Mouse (Mus musculus) hindbrain, embryonic 11.5 days (tissue): ENCODE results near the gene Lrrc1. TPM values are rescaled to one million over a fixed set of nuclear protein-coding genes. Genes with fewer than 3 reads are reported as not detected.

Source experiments
- ATAC-seq: fragments of 200-750 bp; cut with Nextera tagmentation; 2 replicates; pipeline ENCODE4 v1.8.0; 2017; ENCODE audit warnings: mild to moderate bottlenecking, moderate TSS enrichment, moderate library complexity; ENCODE audit not compliant: low FRiP score
- DNase-seq: peaks from one replicate; pipeline ENCODE4 v3.0.0-alpha.2; 2015; ENCODE audit warnings: low spot score
- H3K27ac ChIP-seq: fragments of 300-500 bp; sonication (generic); 2 replicates; pipeline ENCODE4 v1.5.1; 2014; ENCODE audit warnings: mild to moderate bottlenecking, low read depth, low read length
- H3K27me3 ChIP-seq: fragments of 300-500 bp; sonication (generic); 2 replicates; pipeline ENCODE4 v1.6.1; 2014; ENCODE audit warnings: mild to moderate bottlenecking, low read length, moderate library complexity, mixed read lengths; ENCODE audit not compliant: control insufficient read depth, insufficient read depth
- H3K36me3 ChIP-seq: fragments of 300-500 bp; sonication (generic); 2 replicates; pipeline ENCODE4 v1.6.1; 2014; ENCODE audit warnings: mild to moderate bottlenecking, low read length, moderate library complexity, mixed read lengths; ENCODE audit not compliant: control insufficient read depth, insufficient read depth
- H3K4me1 ChIP-seq: fragments of 300-500 bp; sonication (generic); replicated peaks from 2 replicates; pipeline ENCODE4 v1.6.1; 2014; ENCODE audit warnings: low read length, mixed read lengths; ENCODE audit not compliant: control insufficient read depth, insufficient read depth
- H3K4me2 ChIP-seq: fragments of 300-500 bp; sonication (generic); replicated peaks from 2 replicates; pipeline ENCODE4 v1.6.1; 2014; ENCODE audit warnings: mild to moderate bottlenecking, low read depth, low read length
- H3K4me3 ChIP-seq: fragments of 300-500 bp; sonication (generic); 2 replicates; pipeline ENCODE4 v1.5.1; 2014; ENCODE audit warnings: low read depth, low read length
- H3K9ac ChIP-seq: fragments of 300-500 bp; sonication (generic); 2 replicates; pipeline ENCODE4 v1.6.1; 2014; ENCODE audit warnings: low read depth, low read length
- H3K9me3 ChIP-seq: fragments of 300-500 bp; sonication (generic); 2 replicates; pipeline ENCODE4 v1.6.1; 2016; ENCODE audit warnings: low read length; ENCODE audit not compliant: control insufficient read depth
- WGBS: fragments of 180-500 bp; shearing (Covaris S2); extraction: QIAGEN DNeasy Blood & Tissue Kit; methylation state at CpG from one replicate; pipeline ENCODE4 v1.1.7; 2014; 5-methylcytosine and 5-hydroxymethylcytosine counted together
- polyA plus RNA-seq: library from polyadenylated mRNA; unstranded; fragments of >200 nt; fragmentation: Nextera tagmentation; extraction: Ambion mirVana; gene quantifications from 2 replicates; pipeline ENCODE4 v1.2.1, GENCODE M21; 2014

Lrrc1 gene
- polyA plus RNA-seq, 1 experiment from 2014 or later, result 10.2 TPM

DNA sequence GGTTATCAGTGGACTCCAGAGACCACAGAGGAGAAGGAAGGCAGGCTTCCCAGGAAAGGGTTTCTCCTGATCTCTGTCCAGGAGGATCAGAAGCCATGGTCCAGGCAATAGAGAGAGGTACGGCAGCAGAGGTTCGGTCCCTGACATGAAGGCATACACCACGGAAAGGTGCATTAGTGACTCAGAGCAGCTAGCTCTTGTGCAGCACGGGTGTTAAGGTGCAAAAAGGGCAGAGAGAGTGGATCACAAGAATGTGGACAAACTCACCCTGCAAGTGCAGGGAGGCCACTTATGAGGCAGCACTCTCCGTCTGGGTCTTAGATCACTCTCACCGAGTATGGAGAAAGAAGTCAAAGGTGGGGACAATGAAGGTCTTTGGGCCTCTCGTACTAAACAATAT lies 7.8 kb downstream of the Lrrc1 start:
- DNase-seq (no peak), ATAC-seq (no peak)
- Histone ChIP-seq H3K27me3 (no peaks in the 10 kb centered on the region), H3K9ac (no peak overlapping the region), H3K9me3 (no peaks in the 10 kb centered on the region), H3K27ac (no peak overlapping the region), H3K4me2 (no peak overlapping the region), H3K36me3 (no peaks in the 10 kb centered on the region), H3K4me1 (no peaks in the 10 kb centered on the region; the same call in 1 of the 2 replicates), H3K4me3 (no peak overlapping the region)
- 86% methylated on average over 7 of the region's 7 CpGs for WGBS

DNA sequence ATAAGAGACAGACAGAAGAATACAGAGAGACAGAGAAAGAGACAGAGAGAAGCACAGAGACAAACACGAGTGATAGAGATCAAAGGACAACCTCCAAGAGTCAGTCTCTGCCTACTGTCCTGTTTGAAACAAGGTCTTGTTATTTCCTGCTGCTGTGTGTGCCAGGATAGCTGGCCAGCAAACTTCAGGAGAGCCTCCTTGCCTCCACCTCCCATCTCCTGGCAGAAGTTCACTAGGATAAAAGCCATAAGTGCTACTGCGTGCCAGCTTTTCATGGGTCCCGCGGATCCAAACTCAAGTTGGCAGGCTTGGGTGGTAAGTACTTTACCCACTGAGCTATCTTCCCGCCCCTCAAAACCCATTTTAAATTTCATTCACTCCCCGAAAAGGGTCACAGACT lies 8.4 kb downstream of the Lrrc1 start:
- no peak overlapping the region for H3K4me3 ChIP-seq
- H3K27ac ChIP-seq, result no peak overlapping the region
- H3K27me3 ChIP-seq, result no peaks in the 10 kb centered on the region
- DNase-seq, result no peak
- H3K9me3 ChIP-seq, result no peaks in the 10 kb centered on the region
- no peak overlapping the region for H3K4me2 ChIP-seq
- H3K4me1 ChIP-seq, result no peaks in the 10 kb centered on the region; the same call in 1 of the 2 replicates
- H3K9ac ChIP-seq, result no peak overlapping the region
- no peaks in the 10 kb centered on the region for H3K36me3 ChIP-seq
- ATAC-seq, result no peak
- WGBS, result 81% methylated on average over 6 of the region's 6 CpGs

DNA sequence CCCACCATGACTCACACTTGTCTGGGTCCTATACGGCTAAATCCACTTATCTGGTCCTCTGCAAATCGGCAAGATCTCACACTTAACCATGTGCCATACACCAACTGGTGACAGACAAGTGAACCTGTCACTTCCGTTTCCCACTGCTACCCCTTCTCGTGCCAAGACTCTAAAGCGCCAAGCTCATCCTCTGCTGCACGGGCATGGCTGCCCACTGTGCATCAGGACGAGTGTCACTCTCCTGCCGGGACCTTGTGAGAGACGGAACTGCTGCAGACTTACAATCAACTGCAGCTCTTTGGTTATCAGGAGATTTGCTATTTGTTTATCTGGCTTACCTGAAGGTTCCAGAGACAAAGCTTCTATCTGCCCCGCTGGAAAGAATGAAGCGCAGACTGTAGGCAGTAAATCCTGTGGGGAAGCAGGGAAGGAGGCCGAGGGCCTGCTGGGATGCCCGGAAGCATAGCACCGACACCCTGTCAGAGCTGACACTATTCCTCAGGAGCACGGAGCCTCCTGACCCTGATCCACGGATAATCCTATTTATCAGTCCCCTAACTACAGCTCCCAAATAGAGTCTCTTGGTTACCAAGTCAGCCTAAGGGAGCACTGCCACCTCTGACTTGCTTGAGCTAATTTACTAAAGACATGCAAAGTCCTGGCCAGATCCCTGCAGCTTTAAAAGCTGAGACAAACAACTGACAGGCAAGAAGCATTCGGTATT lies 9.5 kb downstream of the Lrrc1 start:
- no peaks in the 10 kb centered on the region for H3K9me3 ChIP-seq
- 37% methylated on average over 17 of the region's 17 CpGs for WGBS
- H3K27me3 ChIP-seq, result no peaks in the 10 kb centered on the region
- H3K9ac ChIP-seq, result no peak overlapping the region
- no peak overlapping the region for H3K4me3 ChIP-seq
- no peak for DNase-seq
- ATAC-seq, result no peak
- H3K4me1 ChIP-seq, result no peaks in the 10 kb centered on the region; the same call in 1 of the 2 replicates
- no peak overlapping the region for H3K27ac ChIP-seq
- no peaks in the 10 kb centered on the region for H3K36me3 ChIP-seq
- H3K4me2 ChIP-seq, result no peak overlapping the region

DNA sequence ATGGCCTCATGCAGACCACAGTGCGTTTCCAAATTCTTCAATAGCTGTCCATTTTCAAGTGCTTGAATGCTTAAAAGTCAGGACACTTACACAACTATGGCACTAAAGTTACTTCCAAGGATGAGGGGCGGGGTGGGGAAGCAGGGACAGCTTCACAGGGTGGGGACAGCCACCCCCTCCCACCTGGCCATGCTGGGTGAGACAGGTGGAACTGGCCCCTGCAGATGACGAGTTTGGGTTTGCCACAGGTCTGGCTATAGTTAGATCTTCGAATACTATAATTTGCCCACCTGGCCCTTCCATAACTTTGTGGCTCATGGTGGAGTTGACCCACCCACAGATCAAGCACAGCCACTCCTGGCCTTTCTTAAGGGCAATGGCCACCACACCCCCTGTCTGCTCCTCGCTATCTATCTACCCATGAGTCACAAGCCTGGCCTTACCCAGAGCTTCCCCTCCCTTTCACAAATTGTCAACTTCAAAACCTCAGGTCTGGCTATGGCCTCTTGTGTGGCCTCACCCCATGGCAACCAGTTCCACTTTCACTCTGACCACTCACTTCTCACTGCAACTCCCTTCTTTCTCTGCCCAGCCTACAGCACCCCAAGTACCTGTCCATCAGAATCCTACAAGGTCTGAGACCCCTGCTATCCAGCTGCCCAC lies 16.2 kb downstream of the Lrrc1 start:
- WGBS, result 88% methylated on average over 5 of the region's 5 CpGs
- no peak for DNase-seq
- Histone ChIP-seq H3K36me3 (no peaks in the 10 kb centered on the region), H3K4me2 (no peak overlapping the region), H3K4me1 (no peaks in the 10 kb centered on the region; the same call in 1 of the 2 replicates), H3K27ac (no peak overlapping the region), H3K27me3 (no peaks in the 10 kb centered on the region), H3K9me3 (no peaks in the 10 kb centered on the region), H3K9ac (no peak overlapping the region), H3K4me3 (no peak overlapping the region)
- ATAC-seq, result no peak

DNA sequence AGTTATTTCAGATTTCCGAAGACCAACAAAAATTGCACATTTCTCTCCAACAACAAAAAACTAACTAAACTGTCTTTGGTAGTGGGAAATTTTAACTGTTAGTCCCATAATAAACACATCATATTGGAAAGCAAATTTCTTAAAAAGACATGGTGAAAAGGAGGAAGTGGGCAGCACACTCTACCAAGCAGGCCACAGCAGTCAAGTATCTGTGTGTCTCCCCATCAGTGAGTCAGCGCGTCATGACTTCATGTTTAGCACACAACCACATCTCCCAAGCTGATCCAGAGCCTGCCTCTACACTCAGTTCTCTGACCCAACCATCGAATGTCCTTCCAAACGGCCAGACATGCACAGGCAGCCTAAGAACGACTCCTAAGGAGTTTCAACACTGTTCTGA lies 17.5 kb downstream of the Lrrc1 start:
- no peaks in the 10 kb centered on the region for H3K36me3 ChIP-seq
- no peak overlapping the region for H3K9ac ChIP-seq
- ATAC-seq, result no peak
- H3K27me3 ChIP-seq, result no peaks in the 10 kb centered on the region
- no peak overlapping the region for H3K27ac ChIP-seq
- H3K4me1 ChIP-seq, result no peaks in the 10 kb centered on the region; the same call in 1 of the 2 replicates
- no peak for DNase-seq
- H3K9me3 ChIP-seq, result no peaks in the 10 kb centered on the region
- H3K4me2 ChIP-seq, result no peak overlapping the region
- H3K4me3 ChIP-seq, result no peak overlapping the region
- 81% methylated on average over 6 of the region's 6 CpGs for WGBS

DNA sequence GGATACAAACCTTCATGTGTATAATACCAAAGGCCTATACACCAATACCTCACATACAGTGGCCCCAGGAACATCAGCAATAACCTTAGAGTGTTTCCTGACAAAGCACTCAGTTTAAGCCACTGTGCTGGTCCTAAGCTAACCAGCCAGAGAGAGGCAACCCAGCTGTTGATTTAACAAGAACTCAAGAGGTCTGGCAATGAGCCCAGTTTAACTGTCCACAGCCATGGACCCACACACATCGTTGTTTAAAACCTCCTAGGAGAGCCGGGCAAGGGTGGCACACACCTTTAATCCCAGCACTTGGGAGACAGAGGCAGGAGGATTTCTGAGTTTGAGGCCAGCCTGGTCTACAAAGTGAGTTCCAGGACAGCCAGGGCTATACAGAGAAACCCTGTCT lies 18.0 kb downstream of the Lrrc1 start:
- no peak overlapping the region for H3K27ac ChIP-seq
- H3K4me3 ChIP-seq, result no peak overlapping the region
- H3K9me3 ChIP-seq, result no peaks in the 10 kb centered on the region
- no peaks in the 10 kb centered on the region for H3K36me3 ChIP-seq
- DNase-seq, result no peak
- no peaks in the 10 kb centered on the region for H3K27me3 ChIP-seq
- no peaks in the 10 kb centered on the region; the same call in 1 of the 2 replicates for H3K4me1 ChIP-seq
- 81% methylated on average over 2 of the region's 2 CpGs for WGBS
- H3K9ac ChIP-seq, result no peak overlapping the region
- ATAC-seq, result no peak
- H3K4me2 ChIP-seq, result no peak overlapping the region

DNA sequence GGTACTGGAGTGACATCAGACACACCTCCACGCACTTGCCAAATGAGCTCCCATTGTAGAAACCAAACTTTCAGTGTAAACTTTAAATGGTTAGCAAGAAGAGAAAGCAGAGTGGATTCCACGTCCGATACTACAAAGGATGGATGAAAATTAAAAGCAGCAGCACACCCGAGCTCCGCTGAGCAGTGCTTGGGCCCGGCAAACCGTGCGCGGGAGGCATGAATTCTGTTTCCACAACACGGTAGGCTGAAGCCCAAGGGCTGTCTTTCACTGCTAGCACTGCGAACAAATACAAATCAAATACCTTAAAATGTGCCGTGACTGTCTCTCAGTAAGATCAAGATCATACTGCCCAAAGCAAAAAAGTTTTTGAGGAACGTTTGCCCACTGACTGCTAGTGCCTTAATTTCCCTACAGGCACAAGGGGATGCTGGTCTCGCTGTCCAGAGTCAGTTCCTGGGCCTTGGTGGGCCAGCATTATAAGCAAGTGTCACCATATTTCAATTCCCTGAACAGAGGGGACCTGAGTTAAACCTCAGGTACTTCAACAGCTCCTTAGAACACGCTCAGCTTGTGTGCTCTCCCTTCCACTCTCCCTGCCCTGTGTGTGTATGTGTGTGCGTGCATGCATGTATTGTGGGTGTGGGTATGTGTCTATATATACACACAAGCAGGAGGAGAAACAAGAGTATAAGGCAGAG lies 18.9 kb downstream of the Lrrc1 start:
- Histone ChIP-seq H3K4me2 (no peak overlapping the region), H3K27ac (no peak overlapping the region), H3K4me3 (no peak overlapping the region), H3K27me3 (no peaks in the 10 kb centered on the region), H3K4me1 (no peaks in the 10 kb centered on the region; the same call in 1 of the 2 replicates), H3K9ac (no peak overlapping the region), H3K36me3 (no peaks in the 10 kb centered on the region), H3K9me3 (no peaks in the 10 kb centered on the region)
- 82% methylated on average over 16 of the region's 16 CpGs for WGBS
- ATAC-seq (no peak), DNase-seq (no peak)

DNA sequence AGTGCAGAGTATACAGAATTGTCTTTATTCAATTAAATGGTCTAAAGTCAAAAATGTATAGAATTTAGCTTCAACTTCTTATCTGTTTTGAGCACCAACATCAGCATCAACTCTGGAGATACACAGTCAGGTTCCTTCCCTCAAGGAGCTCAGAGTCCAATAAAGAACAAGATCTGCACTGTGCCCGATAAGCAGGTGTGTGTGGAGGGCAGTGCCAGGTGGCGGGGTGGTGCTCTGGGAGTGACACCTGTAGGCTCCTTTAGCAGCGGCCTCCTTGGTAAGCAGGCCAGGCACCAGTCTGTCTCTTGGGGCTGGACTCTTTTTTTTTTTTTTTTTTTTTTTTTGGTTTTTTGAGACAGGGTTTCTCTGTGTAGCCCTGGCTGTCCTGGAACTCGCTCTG lies 20.9 kb downstream of the Lrrc1 start:
- H3K27me3 ChIP-seq, result no peaks in the 10 kb centered on the region
- no peak overlapping the region for H3K4me3 ChIP-seq
- H3K4me2 ChIP-seq, result no peak overlapping the region
- no peaks in the 10 kb centered on the region for H3K9me3 ChIP-seq
- ATAC-seq (no peak), DNase-seq (no peak)
- H3K9ac ChIP-seq, result no peak overlapping the region
- no peaks in the 10 kb centered on the region; the same call in 1 of the 2 replicates for H3K4me1 ChIP-seq
- no peak overlapping the region for H3K27ac ChIP-seq
- 94% methylated on average over 4 of the region's 4 CpGs for WGBS
- H3K36me3 ChIP-seq, result no peaks in the 10 kb centered on the region
